Mouse (Mus musculus): ENCODE data around the gene Nbl1. TPM values are rescaled to one million over a fixed set of nuclear protein-coding genes. Genes with fewer than 3 reads are reported as not detected.
A peak's percentile ranks its signal among the peaks of the same experiment; 100 is the strongest.

Gene Nbl1
- total and polyA plus RNA-seq, 3 experiments: 0.14 TPM; not detected in 2

DNA sequence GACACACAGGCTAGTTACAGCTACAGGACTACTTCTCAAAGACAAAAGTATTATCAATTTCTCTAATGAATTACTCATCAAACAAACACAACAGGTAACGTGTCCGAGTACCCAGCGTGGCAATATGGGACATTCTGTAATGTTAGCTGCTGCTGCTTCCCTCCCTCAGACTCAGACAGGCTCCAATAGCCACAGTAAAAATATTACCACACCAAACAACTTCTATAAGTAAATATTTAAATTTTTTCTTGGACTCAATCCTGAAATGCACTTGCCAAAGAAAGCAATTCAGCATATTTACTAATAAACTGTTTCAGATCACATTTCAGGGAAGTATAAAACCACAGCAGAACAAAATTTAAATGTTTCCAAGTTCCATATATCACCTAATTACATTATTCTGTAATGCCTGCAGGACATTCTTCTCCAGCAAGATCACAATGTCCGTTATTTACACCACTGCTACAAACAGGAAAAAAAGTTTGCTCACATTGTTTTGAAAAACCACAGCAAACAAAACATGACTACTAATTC is 27.6 kb upstream of the Nbl1 start:
- no peak overlapping the region for H3K27ac ChIP-seq (ENCODE audit: control insufficient read depth, low read depth, low read length)
- no peak overlapping the region for H3K4me3 ChIP-seq (ENCODE audit: control insufficient read depth in 1 of 2, insufficient read depth in 1 of 2, low read depth in 2 of 2, low read length in 2 of 2)
- no peaks in the 10 kb centered on the region for H3K9me3 ChIP-seq (replicated peaks; ENCODE audit: insufficient read depth, low read length)
- TF ChIP-seq MAX (IDR thresholded peaks at IDR 0.05; ENCODE audit: low read length) (no peak), USF1 (IDR thresholded peaks at IDR 0.05; ENCODE audit: low read depth, low read length) (no peak), BHLHE40 (IDR thresholded peaks at IDR 0.05; ENCODE audit: borderline replicate concordance, low read depth, low read length) (no peak), JUND (IDR thresholded peaks at IDR 0.05; ENCODE audit: low read depth, low read length) (no peak), MYC (IDR thresholded peaks at IDR 0.05; ENCODE audit: low read depth, low read length) (no peak), NELFE (IDR thresholded peaks at IDR 0.05; ENCODE audit: low read depth, low read length) (no peak), TBP (IDR thresholded peaks at IDR 0.05; ENCODE audit: low read depth, low read length) (no peak), ETS1 (IDR thresholded peaks at IDR 0.05; ENCODE audit: low read depth, low read length) (no peak), NRF1 (IDR thresholded peaks at IDR 0.05; ENCODE audit: insufficient read depth, low read depth, low read length, poor library complexity, severe bottlenecking) (no peak), ZC3H11A (IDR thresholded peaks at IDR 0.05; ENCODE audit: low read depth, low read length) (no peak), USF2 (IDR thresholded peaks at IDR 0.05; ENCODE audit: borderline replicate concordance in 1 of 2, insufficient read depth in 1 of 2, low read depth in 1 of 2, low read length in 2 of 2) (no peak), ZNF384 (IDR thresholded peaks at IDR 0.05; ENCODE audit: low read depth, low read length) (no peak), POLR2AphosphoS2 (IDR thresholded peaks at IDR 0.05; ENCODE audit: low read length) (no peak), ZMIZ1 (IDR thresholded peaks at IDR 0.05; ENCODE audit: low read depth, low read length) (no peak), RAD21 (IDR thresholded peaks at IDR 0.05; ENCODE audit: low read depth, low read length) (no peak), E2F4 (IDR thresholded peaks at IDR 0.05; ENCODE audit: borderline replicate concordance, low read depth, low read length) (no peak)
- DNase-seq (ENCODE audit: low read depth, low spot score): no peak
- H3K27me3 ChIP-seq (ENCODE audit: control insufficient read depth in 1 of 2, insufficient read depth in 2 of 2, low read length in 2 of 2): no peaks in the 10 kb centered on the region
- peaks cover 52 to 63% of the 10 kb centered on the region in 2 experiments for H3K4me1 ChIP-seq (ENCODE audit: control insufficient read depth in 1 of 2, insufficient read depth in 2 of 2, low read length in 2 of 2)
- H3K9ac ChIP-seq (ENCODE audit: control insufficient read depth, low read depth, low read length, poor library complexity, severe bottlenecking): no peak overlapping the region
- peaks cover 3 to 68% of the 10 kb centered on the region in 2 experiments for H3K36me3 ChIP-seq (ENCODE audit: control insufficient read depth in 1 of 2, insufficient read depth in 2 of 2, low read length in 2 of 2)
- peaks cover 93% of the 10 kb centered on the region for H3K79me2 ChIP-seq (ENCODE audit: control insufficient read depth, insufficient read depth, low read length, poor library complexity)

DNA sequence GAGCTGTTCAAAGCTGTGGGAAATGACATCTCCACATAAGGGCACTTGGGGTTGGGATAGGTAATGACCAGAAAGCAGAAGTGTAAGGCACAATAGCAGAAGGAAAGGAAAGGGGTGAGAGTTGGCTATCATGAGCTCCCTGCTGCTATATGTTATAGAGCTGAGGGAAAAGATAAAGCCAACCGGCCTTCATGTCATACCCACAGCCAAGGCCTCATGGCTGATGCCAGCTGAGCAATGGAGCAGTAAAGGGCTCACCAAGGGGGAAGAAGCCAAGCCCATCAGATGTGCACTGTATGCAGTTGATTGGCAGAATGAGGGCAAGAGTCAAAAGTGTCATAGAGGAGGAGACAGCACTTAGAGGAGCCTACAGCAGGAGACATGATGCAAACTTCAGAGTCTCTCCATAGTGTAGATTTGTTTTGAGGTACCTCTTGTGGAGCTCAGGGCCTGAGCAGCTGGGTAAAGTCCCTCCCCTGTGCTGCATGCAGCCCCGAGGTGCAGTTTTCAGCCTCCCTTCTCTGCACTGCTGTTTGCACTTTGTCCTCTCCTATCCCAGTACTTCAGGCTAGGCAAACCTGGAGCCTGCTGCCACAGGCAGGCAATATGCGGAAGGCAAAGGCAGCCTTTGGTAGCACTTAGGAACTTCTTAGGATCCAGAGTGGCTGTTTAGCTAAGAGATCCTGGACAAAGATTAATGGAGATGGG is 23.7 kb upstream of the Nbl1 start:
- Histone ChIP-seq H3K36me3 (ENCODE audit: control insufficient read depth in 1 of 2, insufficient read depth in 2 of 2, low read length in 2 of 2) (peaks cover 7 to 47% of the 10 kb centered on the region in 2 experiments), H3K79me2 (ENCODE audit: control insufficient read depth, insufficient read depth, low read length, poor library complexity) (peaks cover 90% of the 10 kb centered on the region), H3K27ac (ENCODE audit: control insufficient read depth, low read depth, low read length) (peak overlapping the region; percentile 62)

More for the DNA sequence above, 23.7 kb upstream of the Nbl1 start:
- no peak overlapping the region for H3K9ac ChIP-seq (ENCODE audit: control insufficient read depth, low read depth, low read length, poor library complexity, severe bottlenecking)
- peak; percentile 81 for DNase-seq (ENCODE audit: low read depth, low spot score)
- H3K4me1 ChIP-seq (ENCODE audit: control insufficient read depth in 1 of 2, insufficient read depth in 2 of 2, low read length in 2 of 2): peaks cover 41 to 43% of the 10 kb centered on the region in 2 experiments
- TF ChIP-seq GATA1 (IDR thresholded peaks at IDR 0.05; ENCODE audit: low read depth, low read length) (peak; percentile 79), MAX (IDR thresholded peaks at IDR 0.05; ENCODE audit: low read length) (peak; percentile 38; the same call in 1 of the 2 replicates), MYC (IDR thresholded peaks at IDR 0.05; ENCODE audit: low read depth, low read length) (peak; percentile 50; the same call in 1 of the 2 replicates), CHD2 (IDR thresholded peaks at IDR 0.05; ENCODE audit: low read length) (no peak), MAFK (IDR thresholded peaks at IDR 0.05; ENCODE audit: borderline replicate concordance, low read depth, low read length) (no peak), TCF12 (IDR thresholded peaks at IDR 0.05; ENCODE audit: low read depth, low read length) (peak; percentile 85), ETS1 (IDR thresholded peaks at IDR 0.05; ENCODE audit: low read depth, low read length) (peak; percentile 86), EP300 (IDR thresholded peaks at IDR 0.05; ENCODE audit: low read depth in 1 of 2, low read length in 2 of 2) (peak; percentile 83 to 84), SIN3A (IDR thresholded peaks at IDR 0.05; ENCODE audit: low read length) (peak; percentile 76; the same call in 1 of the 2 replicates), MXI1 (IDR thresholded peaks at IDR 0.05; ENCODE audit: low read depth, low read length) (peak; percentile 55; the same call in 1 of the 2 replicates), TAL1 (IDR thresholded peaks at IDR 0.05; ENCODE audit: low read length) (peak; percentile 89)
- no peaks in the 10 kb centered on the region for H3K27me3 ChIP-seq (ENCODE audit: control insufficient read depth in 1 of 2, insufficient read depth in 2 of 2, low read length in 2 of 2)
- H3K9me3 ChIP-seq (replicated peaks; ENCODE audit: insufficient read depth, low read length): no peaks in the 10 kb centered on the region
- no peak overlapping the region for H3K4me3 ChIP-seq (ENCODE audit: control insufficient read depth in 1 of 2, insufficient read depth in 1 of 2, low read depth in 2 of 2, low read length in 2 of 2)

Measured in MEL (cell line).